Mouse (Mus musculus) limb, embryonic 12.5 days (tissue): ENCODE data around the gene Foxd1. TPM values are rescaled to one million over a fixed set of nuclear protein-coding genes. Genes with fewer than 3 reads are reported as not detected.

Experiments
- ATAC-seq: fragments of 200-750 bp; cut with Nextera tagmentation; 2 replicates; pipeline ENCODE4 v1.8.0; 2017; ENCODE audit warnings: low read depth, moderate TSS enrichment; ENCODE audit not compliant: insufficient number of reproducible peaks, insufficient read depth, low FRiP score, low TSS enrichment
- H3K27ac ChIP-seq: fragments of 300-500 bp; sonication (generic); 2 replicates; pipeline ENCODE4 v1.5.1; 2016; ENCODE audit warnings: mild to moderate bottlenecking, moderate library complexity
- H3K27me3 ChIP-seq: fragments of 300-500 bp; sonication (generic); 2 replicates; pipeline ENCODE4 v1.6.1; 2016; ENCODE audit warnings: mild to moderate bottlenecking, moderate library complexity
- H3K36me3 ChIP-seq: fragments of 300-500 bp; sonication (generic); 2 replicates; pipeline ENCODE4 v1.6.1; 2016; ENCODE audit warnings: mild to moderate bottlenecking, moderate library complexity
- H3K4me1 ChIP-seq: fragments of 300-500 bp; sonication (generic); replicated peaks from 2 replicates; pipeline ENCODE4 v1.6.1; 2016
- H3K4me2 ChIP-seq: fragments of 300-500 bp; sonication (generic); 2 replicates; pipeline ENCODE4 v1.6.1; 2016; ENCODE audit warnings: mild to moderate bottlenecking, moderate library complexity
- H3K4me3 ChIP-seq: fragments of 300-500 bp; sonication (generic); replicated peaks from 2 replicates; pipeline ENCODE4 v1.5.1; 2016; ENCODE audit warnings: mild to moderate bottlenecking
- H3K9ac ChIP-seq: fragments of 300-500 bp; sonication (generic); replicated peaks from 2 replicates; pipeline ENCODE4 v1.6.1; 2016; ENCODE audit warnings: mild to moderate bottlenecking, moderate library complexity
- H3K9me3 ChIP-seq: fragments of 300-500 bp; sonication (generic); 2 replicates; pipeline ENCODE4 v1.6.1; 2016; ENCODE audit warnings: mild to moderate bottlenecking, moderate library complexity
- WGBS: fragments of 180-500 bp; shearing (Covaris S2); methylation state at CpG from one replicate; pipeline ENCODE4 v1.1.7; 2016; 5-methylcytosine and 5-hydroxymethylcytosine counted together
- polyA plus RNA-seq: library from polyadenylated mRNA; unstranded; fragments of >200 nt; fragmentation: Nextera tagmentation; extraction: Ambion mirVana; gene quantifications from 2 replicates; pipeline ENCODE4 v1.2.1, GENCODE M21; 2016

The Foxd1 gene
- polyA plus RNA-seq, 1 experiment from 2014 or later: 0.25 TPM

GRCm38 (mm10) chr13:98355559-98356111 lies 1.6 kb downstream of the Foxd1 start:
- under 1% methylated on average over 67 of the region's 81 CpGs for WGBS
- Histone ChIP-seq H3K9ac (peak overlapping the region; percentile 53), H3K27me3 (peaks cover 87% of the 10 kb centered on the region), H3K4me3 (peak overlapping the region; percentile 50), H3K4me1 (peaks cover 24% of the 10 kb centered on the region), H3K9me3 (no peaks in the 10 kb centered on the region), H3K4me2 (peak overlapping the region; percentile 80), H3K27ac (no peak overlapping the region), H3K36me3 (no peaks in the 10 kb centered on the region)
- no peak for ATAC-seq

- H3K4me1 ChIP-seq: peaks cover 24% of the 10 kb centered on the region
- H3K36me3 ChIP-seq: no peaks in the 10 kb centered on the region
- H3K27me3 ChIP-seq: peaks cover 87% of the 10 kb centered on the region
- H3K9ac ChIP-seq: no peak overlapping the region
- no peak for ATAC-seq
- H3K9me3 ChIP-seq: no peaks in the 10 kb centered on the region
- H3K27ac ChIP-seq: no peak overlapping the region
- H3K4me3 ChIP-seq: peak overlapping the region; percentile 50
- WGBS: 4% methylated on average over 9 of the region's 9 CpGs
- peak overlapping the region; percentile 80 for H3K4me2 ChIP-seq
Measured at GRCm38 (mm10) chr13:98356176-98356972, 2.3 kb downstream of the Foxd1 start.

- no peaks in the 10 kb centered on the region for H3K36me3 ChIP-seq
- H3K4me3 ChIP-seq: no peak overlapping the region
- H3K4me1 ChIP-seq: peaks cover 24% of the 10 kb centered on the region
- no peak overlapping the region for H3K27ac ChIP-seq
- peaks cover 85% of the 10 kb centered on the region for H3K27me3 ChIP-seq
- no peak overlapping the region for H3K4me2 ChIP-seq
- H3K9me3 ChIP-seq: no peaks in the 10 kb centered on the region
- no peak for ATAC-seq
- H3K9ac ChIP-seq: no peak overlapping the region
- 6% methylated on average over 6 of the region's 6 CpGs for WGBS
Measured at GRCm38 (mm10) chr13:98356973-98357425, 3.0 kb downstream of the Foxd1 start.

- Histone ChIP-seq H3K36me3 (no peaks in the 10 kb centered on the region), H3K4me3 (no peak overlapping the region), H3K4me2 (no peak overlapping the region)
Measured at GRCm38 (mm10) chr13:98357433-98358423, 3.7 kb downstream of the Foxd1 start.

GRCm38 (mm10) chr13:98358424-98359181 lies 4.6 kb downstream of the Foxd1 start:
- no peak overlapping the region for H3K4me3 ChIP-seq
- 3% methylated on average over 23 of the region's 23 CpGs for WGBS
- no peak overlapping the region for H3K9ac ChIP-seq
- no peak for ATAC-seq
- no peak overlapping the region for H3K4me2 ChIP-seq
- H3K9me3 ChIP-seq: no peaks in the 10 kb centered on the region
- H3K27ac ChIP-seq: no peak overlapping the region
- H3K27me3 ChIP-seq: peaks cover 86% of the 10 kb centered on the region
- peaks cover 23% of the 10 kb centered on the region for H3K4me1 ChIP-seq
- H3K36me3 ChIP-seq: no peaks in the 10 kb centered on the region

More at GRCm38 (mm10) chr13:98357433-98358423, 3.7 kb downstream of the Foxd1 start:
- H3K27ac ChIP-seq: no peak overlapping the region
- peaks cover 24% of the 10 kb centered on the region for H3K4me1 ChIP-seq
- peaks cover 85% of the 10 kb centered on the region for H3K27me3 ChIP-seq
- 2% methylated on average over 18 of the region's 18 CpGs for WGBS
- H3K9ac ChIP-seq: no peak overlapping the region
- ATAC-seq: no peak
- no peaks in the 10 kb centered on the region for H3K9me3 ChIP-seq

DNA sequence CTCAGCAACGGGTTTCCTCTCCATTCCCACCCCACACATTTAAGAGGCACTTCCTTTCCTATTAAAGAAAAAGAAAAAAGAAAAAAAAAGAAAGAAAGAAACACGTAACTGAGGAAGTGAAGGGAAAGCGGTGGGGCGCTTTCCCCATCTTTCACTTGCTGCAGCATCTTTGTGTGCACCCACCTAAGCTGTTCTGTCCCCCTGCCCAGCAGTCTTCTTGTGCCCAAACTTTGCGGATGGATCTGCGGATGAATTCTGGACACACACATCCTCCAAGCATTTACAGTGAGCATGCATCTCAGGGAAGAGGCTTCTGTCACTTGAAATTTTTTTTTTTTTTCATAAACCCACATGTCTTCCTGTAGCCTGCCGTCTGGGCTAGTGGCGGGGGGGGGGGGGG lies 5.3 kb downstream of the Foxd1 start:
- Histone ChIP-seq H3K9ac (no peak overlapping the region), H3K4me3 (no peak overlapping the region), H3K4me2 (no peak overlapping the region), H3K27ac (no peak overlapping the region), H3K36me3 (no peaks in the 10 kb centered on the region), H3K27me3 (peaks cover 82% of the 10 kb centered on the region), H3K4me1 (peaks cover 16% of the 10 kb centered on the region), H3K9me3 (no peaks in the 10 kb centered on the region)
- ATAC-seq: no peak
- under 1% methylated on average over 7 of the region's 8 CpGs for WGBS

DNA sequence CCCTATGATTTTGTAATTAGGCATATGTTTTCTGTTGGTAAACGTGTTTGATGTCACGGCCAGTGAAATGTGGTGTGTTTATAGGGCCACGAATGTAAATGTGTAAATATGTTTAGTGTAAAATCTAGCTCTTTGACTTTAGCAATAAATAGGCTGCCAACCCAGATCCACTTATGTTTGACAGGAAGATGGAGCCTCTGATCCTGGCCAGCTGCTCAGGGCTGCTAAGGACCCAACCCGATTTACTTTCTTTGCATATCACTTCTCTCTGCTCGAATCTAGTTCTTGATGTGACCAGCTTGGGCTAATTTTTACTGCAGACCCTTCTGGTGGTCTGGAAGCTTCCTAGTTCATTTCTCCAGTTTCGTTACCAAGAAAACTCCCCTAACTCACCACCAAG lies 6.3 kb downstream of the Foxd1 start:
- Histone ChIP-seq H3K27ac (no peak overlapping the region), H3K36me3 (no peaks in the 10 kb centered on the region), H3K27me3 (peaks cover 82% of the 10 kb centered on the region), H3K9ac (no peak overlapping the region), H3K9me3 (no peaks in the 10 kb centered on the region), H3K4me2 (no peak overlapping the region), H3K4me3 (no peak overlapping the region), H3K4me1 (peaks cover 6% of the 10 kb centered on the region; the same call in 1 of the 2 replicates)
- WGBS: under 1% methylated on average over 6 of the region's 6 CpGs
- no peak for ATAC-seq

- peaks cover 7% of the 10 kb centered on the region for H3K4me1 ChIP-seq
- no peak overlapping the region for H3K4me3 ChIP-seq
- H3K27me3 ChIP-seq: peaks cover 82% of the 10 kb centered on the region
- WGBS: 6% methylated on average over 5 of the region's 5 CpGs
- H3K36me3 ChIP-seq: no peaks in the 10 kb centered on the region
- H3K27ac ChIP-seq: no peak overlapping the region
- no peaks in the 10 kb centered on the region for H3K9me3 ChIP-seq
- no peak overlapping the region for H3K9ac ChIP-seq
- H3K4me2 ChIP-seq: no peak overlapping the region
- ATAC-seq: no peak
Measured at GRCm38 (mm10) chr13:98361161-98361560, 7.1 kb downstream of the Foxd1 start.

- WGBS: 3% methylated on average over 4 of the region's 4 CpGs
- peaks cover 15% of the 10 kb centered on the region for H3K4me1 ChIP-seq
- H3K36me3 ChIP-seq: no peaks in the 10 kb centered on the region
- no peak overlapping the region for H3K9ac ChIP-seq
- H3K27me3 ChIP-seq: peaks cover 88% of the 10 kb centered on the region
- no peak for ATAC-seq
- H3K27ac ChIP-seq: no peak overlapping the region
- no peak overlapping the region for H3K4me2 ChIP-seq
- H3K9me3 ChIP-seq: no peaks in the 10 kb centered on the region
- H3K4me3 ChIP-seq: no peak overlapping the region
Measured at GRCm38 (mm10) chr13:98363046-98363445, 9.0 kb downstream of the Foxd1 start.

GRCm38 (mm10) chr13:98365081-98365480 lies 11.0 kb downstream of the Foxd1 start:
- H3K27me3 ChIP-seq: peaks cover 87% of the 10 kb centered on the region
- 2% methylated on average over 8 of the region's 8 CpGs for WGBS

More at GRCm38 (mm10) chr13:98365081-98365480, 11.0 kb downstream of the Foxd1 start:
- Histone ChIP-seq H3K4me2 (no peak overlapping the region), H3K36me3 (no peaks in the 10 kb centered on the region), H3K27ac (no peak overlapping the region), H3K9ac (no peak overlapping the region), H3K4me3 (no peak overlapping the region), H3K9me3 (no peaks in the 10 kb centered on the region), H3K4me1 (peaks cover 15% of the 10 kb centered on the region)
- ATAC-seq: no peak
